Mouse (Mus musculus): Measurements from ENCODE around the gene Zscan21.
A peak's percentile ranks its signal among the peaks of the same experiment; 100 is the strongest.

Gene Zscan21

GRCm38 (mm10) chr5:138118041-138118440 is 1.3 kb downstream of the Zscan21 start:
- no peak for DNase-seq

- peak; percentile 70 for DNase-seq
Observed at GRCm38 (mm10) chr5:138132425-138133064, 15.8 kb downstream of the Zscan21 start.

- DNase-seq = no peak
Observed at GRCm38 (mm10) chr5:138137257-138137656, 20.6 kb downstream of the Zscan21 start.

- no peak for DNase-seq
Observed at GRCm38 (mm10) chr5:138137935-138138549, 21.3 kb downstream of the Zscan21 start.

GRCm38 (mm10) chr5:138138585-138138984 is 21.9 kb downstream of the Zscan21 start:
- DNase-seq = no peak

GRCm38 (mm10) chr5:138154390-138154789 is 37.7 kb downstream of the Zscan21 start:
- no peak for DNase-seq

- DNase-seq = peak; percentile 95
Observed at GRCm38 (mm10) chr5:138155443-138155976, 38.8 kb downstream of the Zscan21 start, which contains the start of gene Zfp113. Gene Zfp113, minus strand, starts transcription at chr5:138155744.

- DNase-seq = no peak
Observed at GRCm38 (mm10) chr5:138160224-138160762, 43.6 kb downstream of the Zscan21 start.

GRCm38 (mm10) chr5:138160842-138161665 is 44.4 kb downstream of the Zscan21 start, which contains the start of gene Cops6:
Gene Cops6, plus strand, starts transcription at chr5:138161071.
- peak; percentile 91 for DNase-seq

- DNase-seq = no peak
Observed at GRCm38 (mm10) chr5:138163046-138163445, 46.3 kb downstream of the Zscan21 start.

GRCm38 (mm10) chr5:138163610-138164009 is 46.9 kb downstream of the Zscan21 start:
- no peak for DNase-seq

GRCm38 (mm10) chr5:138165594-138165993 is 48.9 kb downstream of the Zscan21 start:
- DNase-seq = no peak

- peak; percentile 98 for DNase-seq
Observed at GRCm38 (mm10) chr5:138170936-138171561, 54.3 kb downstream of the Zscan21 start.

- peak; percentile 98 for DNase-seq
Observed at GRCm38 (mm10) chr5:138171695-138172491, 55.2 kb downstream of the Zscan21 start, which contains the start of the genes Ap4m1 and Mcm7. Gene Ap4m1, plus strand, starts transcription at chr5:138172002. Gene Mcm7, minus strand, starts transcription at chr5:138172422.

GRCm38 (mm10) chr5:138173217-138173616 is 56.5 kb downstream of the Zscan21 start:
- no peak for DNase-seq

All from kidney, adult 11 months (tissue).